Mouse (Mus musculus): ENCODE data around the gene Asb2.

DNA sequence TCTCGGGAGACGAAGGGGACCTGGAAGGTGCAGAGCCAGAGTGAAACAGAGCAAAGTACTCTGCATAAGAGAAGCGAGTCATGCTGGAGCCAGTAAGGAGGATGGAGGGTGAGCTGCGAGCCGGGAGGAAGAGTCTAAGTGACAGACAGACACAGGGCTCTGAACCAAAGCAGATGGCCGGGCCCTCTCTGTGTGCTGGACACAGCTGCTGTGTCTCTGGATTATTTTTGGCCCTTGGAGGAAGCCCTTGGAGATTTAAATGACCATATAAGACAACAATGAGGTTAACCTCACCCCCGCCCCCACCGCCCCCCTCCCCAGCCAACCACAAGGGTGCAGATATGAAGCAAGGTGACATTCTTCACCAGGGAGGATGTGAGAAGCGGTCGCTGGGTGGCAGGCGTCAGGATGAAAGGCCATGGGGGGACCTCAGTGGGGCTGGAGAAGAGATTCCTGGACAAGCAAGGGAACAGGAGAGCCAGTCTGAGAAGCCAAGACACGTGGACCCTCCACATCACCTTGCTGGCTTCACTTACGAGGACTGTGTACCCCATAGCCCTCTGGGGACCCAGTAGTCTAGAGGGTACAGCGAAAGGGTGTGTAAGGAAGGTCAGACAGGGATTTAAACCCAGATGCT is 17.5 kb downstream of the Asb2 start:
- TF ChIP-seq EP300 (IDR thresholded peaks at IDR 0.05; ENCODE audit: low read depth), result no peak
- TF ChIP-seq CTCF (IDR thresholded peaks at IDR 0.05; ENCODE audit: low read depth), result peak; percentile 28
